Mouse (Mus musculus): Measurements from ENCODE around the gene Inca1.

Inca1 gene

GRCm38 (mm10) chr11:70652884-70653344, 47.0 kb downstream of the Inca1 start:
- no peak for DNase-seq (ENCODE audit: low spot score)

- no peak for DNase-seq (ENCODE audit: low spot score)
Measured at GRCm38 (mm10) chr11:70652029-70652883, 47.7 kb downstream of the Inca1 start.

- no peak for DNase-seq (ENCODE audit: low spot score)
Measured at GRCm38 (mm10) chr11:70651391-70651790, 48.6 kb downstream of the Inca1 start.

- no peak for DNase-seq (ENCODE audit: low spot score)
Measured at GRCm38 (mm10) chr11:70650322-70651175, 49.4 kb downstream of the Inca1 start.

GRCm38 (mm10) chr11:70649185-70649734, 50.7 kb downstream of the Inca1 start:
- DNase-seq (ENCODE audit: low spot score) = no peak

GRCm38 (mm10) chr11:70648512-70648911, 51.4 kb downstream of the Inca1 start:
- no peak for DNase-seq (ENCODE audit: low spot score)

- no peak for DNase-seq (ENCODE audit: low spot score)
Measured at GRCm38 (mm10) chr11:70647716-70648420, 52.1 kb downstream of the Inca1 start.

- peak; percentile 99 for DNase-seq (ENCODE audit: low spot score)
Measured at GRCm38 (mm10) chr11:70646691-70647650, 53.0 kb downstream of the Inca1 start, which contains the start of the genes Rnf167 and Slc25a11. TSS of gene Rnf167 (plus strand) at chr11:70647235. TSS of gene Slc25a11 (minus strand) at chr11:70647479.

- DNase-seq (ENCODE audit: low spot score) = no peak
Measured at GRCm38 (mm10) chr11:70646259-70646555, 53.7 kb downstream of the Inca1 start.

- DNase-seq (ENCODE audit: low spot score) = no peak
Measured at GRCm38 (mm10) chr11:70645461-70646258, 54.3 kb downstream of the Inca1 start.

- DNase-seq (ENCODE audit: low spot score) = no peak
Measured at GRCm38 (mm10) chr11:70644564-70645103, 55.3 kb downstream of the Inca1 start.

GRCm38 (mm10) chr11:70643051-70643450, 56.9 kb downstream of the Inca1 start:
- DNase-seq (ENCODE audit: low spot score) = no peak

- no peak for DNase-seq (ENCODE audit: low spot score)
Measured at GRCm38 (mm10) chr11:70641241-70641640, 58.7 kb downstream of the Inca1 start.

GRCm38 (mm10) chr11:70639976-70640375, 60.0 kb downstream of the Inca1 start:
- DNase-seq (ENCODE audit: low spot score) = no peak

GRCm38 (mm10) chr11:70638714-70639278, 61.2 kb downstream of the Inca1 start, which contains the start of gene Gp1ba:
TSS of gene Gp1ba (plus strand) at chr11:70639122.
- no peak for DNase-seq (ENCODE audit: low spot score)

Data from MN1 (cell line).